Mouse (Mus musculus) neural tube, embryonic 14.5 days (tissue): ENCODE data around the gene Tmem14c. TPM values are rescaled to one million over a fixed set of nuclear protein-coding genes. Genes with fewer than 3 reads are reported as not detected.

Experiments
- ATAC-seq: fragments of 200-750 bp; cut with Nextera tagmentation; 2 replicates; pipeline ENCODE4 v1.8.0; 2017; ENCODE audit warnings: low read depth, mild to moderate bottlenecking, moderate TSS enrichment, moderate library complexity
- H3K27ac ChIP-seq: fragments of 300-500 bp; sonication (generic); 2 replicates; pipeline ENCODE4 v1.5.1; 2014; ENCODE audit warnings: low read depth, mild to moderate bottlenecking, control low read depth, low read length, moderate library complexity, mixed read lengths
- H3K27me3 ChIP-seq: fragments of 300-500 bp; sonication (generic); 2 replicates; pipeline ENCODE4 v1.6.1; 2014; ENCODE audit warnings: low read length; ENCODE audit not compliant: control insufficient read depth, insufficient read depth
- H3K36me3 ChIP-seq: fragments of 300-500 bp; sonication (generic); 2 replicates; pipeline ENCODE4 v1.6.1; 2014; ENCODE audit warnings: low read length, mixed read lengths; ENCODE audit not compliant: control insufficient read depth, insufficient read depth
- H3K4me1 ChIP-seq: fragments of 300-500 bp; sonication (generic); 2 replicates; pipeline ENCODE4 v1.6.1; 2014; ENCODE audit warnings: low read length; ENCODE audit not compliant: control insufficient read depth, insufficient read depth
- H3K4me2 ChIP-seq: fragments of 300-500 bp; sonication (generic); 2 replicates; pipeline ENCODE4 v1.6.1; 2014; ENCODE audit warnings: mild to moderate bottlenecking, low read depth, low read length, control low read depth
- H3K4me3 ChIP-seq: fragments of 300-500 bp; sonication (generic); 2 replicates; pipeline ENCODE4 v1.5.1; 2014; ENCODE audit warnings: low read depth, low read length, control low read depth, mixed read lengths
- H3K9ac ChIP-seq: fragments of 300-500 bp; sonication (generic); replicated peaks from 2 replicates; pipeline ENCODE4 v1.6.1; 2014; ENCODE audit warnings: low read depth, mild to moderate bottlenecking, control low read depth, low read length, mixed read lengths
- H3K9me3 ChIP-seq: fragments of 300-500 bp; sonication (generic); 2 replicates; pipeline ENCODE4 v1.6.1; 2016; ENCODE audit warnings: low read length; ENCODE audit not compliant: control insufficient read depth
- WGBS: fragments of 180-500 bp; shearing (Covaris S2); extraction: QIAGEN DNeasy Blood & Tissue Kit; methylation state at CpG from one replicate; pipeline ENCODE4 v1.1.7; 2014; 5-methylcytosine and 5-hydroxymethylcytosine counted together
- polyA plus RNA-seq: library from polyadenylated mRNA; unstranded; fragments of >200 nt; fragmentation: Nextera tagmentation; extraction: Ambion mirVana; gene quantifications from 2 replicates; pipeline ENCODE4 v1.2.1, GENCODE M21; 2014

Gene Tmem14c
- polyA plus RNA-seq, 1 experiment from 2014 or later, result 126 TPM

DNA sequence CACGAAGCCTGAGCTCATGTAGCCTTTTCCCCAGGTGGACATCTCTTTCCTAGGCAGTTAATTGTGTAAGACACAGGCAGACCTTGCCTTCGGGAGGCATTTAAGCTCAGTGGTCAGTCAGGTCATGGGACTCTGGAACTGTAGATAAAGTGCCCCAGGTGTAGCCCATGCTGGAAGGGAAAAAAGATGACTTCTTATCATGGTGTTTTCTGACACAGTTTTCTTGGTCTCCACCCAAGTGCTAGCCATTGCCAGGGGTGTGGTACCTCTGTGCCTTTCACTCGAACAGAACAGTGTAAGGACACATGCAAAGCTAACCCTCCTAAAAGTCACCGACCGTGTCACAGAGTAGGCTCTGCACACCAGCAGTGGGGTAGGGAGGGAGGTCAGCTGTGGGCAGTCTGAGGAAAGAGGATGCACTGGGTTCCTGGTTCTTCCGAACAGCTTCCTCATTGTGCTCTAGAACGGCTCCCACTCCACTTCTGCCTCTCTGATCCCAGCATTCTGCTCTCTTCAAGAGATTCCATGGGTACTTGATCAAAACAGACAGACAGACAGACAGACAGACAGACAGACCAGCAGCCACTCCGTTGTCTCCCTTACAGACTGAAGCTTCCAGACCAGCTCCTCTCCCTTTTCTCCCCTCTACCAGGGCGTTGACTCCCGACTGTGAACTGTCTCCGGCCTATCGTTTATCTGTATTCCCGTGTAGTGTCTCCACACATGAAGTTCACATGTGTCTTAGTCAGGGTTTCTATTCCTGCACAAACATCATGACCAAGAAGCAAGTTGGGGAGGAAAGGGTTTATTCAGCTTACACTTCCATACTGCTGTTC, 2.9 kb downstream of the Tmem14c start:
- no peak overlapping the region for H3K4me2 ChIP-seq
- WGBS, result 92% methylated on average over 13 of the region's 13 CpGs
- no peak for ATAC-seq
- H3K36me3 ChIP-seq, result 0 out of 2 replicates have a peak, but pooled peaks cover 3% of the 10 kb centered on the region
- no peak overlapping the region for H3K4me3 ChIP-seq
- H3K27ac ChIP-seq, result no peak overlapping the region
- H3K9me3 ChIP-seq, result no peaks in the 10 kb centered on the region
- H3K4me1 ChIP-seq, result peaks cover 16% of the 10 kb centered on the region
- no peaks in the 10 kb centered on the region for H3K27me3 ChIP-seq
- H3K9ac ChIP-seq, result no peak overlapping the region

DNA sequence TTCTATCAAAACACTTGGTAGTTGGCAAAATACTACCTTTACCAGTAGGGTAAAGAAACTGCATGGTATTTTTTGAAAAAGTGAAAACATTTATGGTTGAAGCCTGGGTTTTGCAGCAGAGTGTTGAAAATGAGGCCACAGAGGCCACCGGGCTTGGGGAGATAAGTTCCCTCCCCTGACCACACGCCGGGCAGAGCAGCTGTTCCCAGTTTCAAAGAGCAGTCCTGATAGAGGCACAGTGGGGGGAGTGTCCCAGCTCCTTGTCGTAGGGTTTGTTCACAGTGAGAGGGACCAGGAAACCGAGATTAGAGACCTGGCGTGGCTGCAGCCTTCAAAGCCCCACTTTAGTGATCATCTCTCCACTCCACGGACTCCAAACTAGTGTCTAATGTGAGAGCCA, 4.4 kb downstream of the Tmem14c start:
- no peak overlapping the region for H3K4me3 ChIP-seq
- H3K4me2 ChIP-seq, result no peak overlapping the region
- 0 out of 2 replicates have a peak, but pooled peaks cover 3% of the 10 kb centered on the region for H3K36me3 ChIP-seq
- no peak overlapping the region for H3K9ac ChIP-seq
- peaks cover 15% of the 10 kb centered on the region for H3K4me1 ChIP-seq
- H3K27me3 ChIP-seq, result no peaks in the 10 kb centered on the region
- no peak for ATAC-seq
- WGBS, result 86% methylated on average over 7 of the region's 7 CpGs
- no peak overlapping the region for H3K27ac ChIP-seq
- H3K9me3 ChIP-seq, result no peaks in the 10 kb centered on the region

DNA sequence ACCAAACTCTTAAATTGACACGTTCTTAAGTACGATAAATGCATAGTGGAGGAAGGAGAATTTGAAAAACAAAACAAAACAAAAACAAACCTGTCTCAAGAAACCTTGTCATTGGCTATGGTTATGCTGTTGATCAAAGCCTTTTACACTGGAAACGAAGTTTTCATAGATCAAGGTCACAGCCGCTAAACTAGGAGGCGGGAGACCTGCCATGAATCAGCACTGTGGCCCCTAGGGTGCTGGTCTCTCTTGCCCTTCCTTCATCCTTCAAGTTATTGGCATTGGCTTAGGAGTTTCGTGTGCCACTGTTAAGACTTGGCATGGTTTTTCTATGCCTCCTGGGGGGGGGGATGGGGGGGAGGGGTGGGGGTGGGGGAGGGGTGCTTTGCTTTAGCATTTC, 5.5 kb downstream of the Tmem14c start:
- no peak overlapping the region for H3K4me2 ChIP-seq
- WGBS, result 90% methylated on average over 6 of the region's 6 CpGs
- no peaks in the 10 kb centered on the region for H3K27me3 ChIP-seq
- H3K27ac ChIP-seq, result no peak overlapping the region
- H3K9me3 ChIP-seq, result no peaks in the 10 kb centered on the region
- H3K4me1 ChIP-seq, result peaks cover 11% of the 10 kb centered on the region
- H3K4me3 ChIP-seq, result no peak overlapping the region
- ATAC-seq, result no peak
- H3K36me3 ChIP-seq, result 0 out of 2 replicates have a peak, but pooled peaks cover 3% of the 10 kb centered on the region
- H3K9ac ChIP-seq, result no peak overlapping the region

DNA sequence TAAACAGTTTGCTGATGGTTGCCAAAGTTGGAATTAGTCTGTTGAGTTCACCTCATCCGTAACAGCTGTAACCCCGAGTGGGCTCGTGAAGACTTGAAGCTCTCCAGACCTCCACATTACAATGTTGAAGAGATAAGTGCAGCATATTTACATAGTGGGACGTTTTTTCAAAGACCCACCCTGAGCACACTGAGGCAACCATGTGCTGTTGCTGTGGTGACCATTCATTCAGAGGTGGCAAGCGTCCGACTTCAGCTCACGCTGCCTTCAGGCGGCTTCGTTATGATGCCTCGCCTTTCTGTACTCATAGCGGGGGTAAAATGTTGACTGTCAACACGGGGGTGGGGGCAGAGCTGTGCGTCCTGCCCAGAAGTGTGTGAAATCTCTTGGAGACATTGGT, 6.0 kb downstream of the Tmem14c start:
- H3K36me3 ChIP-seq, result 0 out of 2 replicates have a peak, but pooled peaks cover 3% of the 10 kb centered on the region
- H3K4me3 ChIP-seq, result no peak overlapping the region
- ATAC-seq, result no peak
- no peaks in the 10 kb centered on the region for H3K27me3 ChIP-seq
- H3K9ac ChIP-seq, result no peak overlapping the region
- no peak overlapping the region for H3K4me2 ChIP-seq
- WGBS, result 90% methylated on average over 13 of the region's 13 CpGs
- H3K9me3 ChIP-seq, result no peaks in the 10 kb centered on the region
- peaks cover 6% of the 10 kb centered on the region for H3K4me1 ChIP-seq
- H3K27ac ChIP-seq, result no peak overlapping the region

DNA sequence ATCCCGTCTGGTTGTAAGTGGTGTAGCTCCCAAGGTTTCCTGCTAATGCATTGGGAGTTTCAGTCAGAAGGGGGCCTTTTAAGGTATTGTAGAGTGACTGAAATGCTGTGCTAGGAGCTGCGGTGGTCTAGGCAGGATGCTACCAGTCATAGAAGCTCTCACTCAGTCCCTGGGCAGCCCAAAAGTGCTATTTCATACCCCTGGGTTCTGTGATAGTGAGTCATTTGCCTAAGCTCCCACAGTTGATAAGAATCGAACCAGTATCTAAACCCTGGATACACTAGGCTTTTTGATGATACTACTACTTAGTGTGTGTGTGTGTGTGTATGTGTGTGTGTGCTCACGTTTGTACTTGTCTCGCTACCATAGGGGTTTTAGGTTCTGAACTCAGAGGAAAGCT, 14.0 kb downstream of the Tmem14c start:
- ATAC-seq, result no peak
- Histone ChIP-seq H3K9ac (no peak overlapping the region), H3K4me3 (no peak overlapping the region), H3K27ac (no peak overlapping the region), H3K4me1 (no peaks in the 10 kb centered on the region), H3K27me3 (no peaks in the 10 kb centered on the region), H3K9me3 (no peaks in the 10 kb centered on the region), H3K36me3 (no peaks in the 10 kb centered on the region), H3K4me2 (no peak overlapping the region)
- WGBS, result 85% methylated on average over 5 of the region's 5 CpGs

DNA sequence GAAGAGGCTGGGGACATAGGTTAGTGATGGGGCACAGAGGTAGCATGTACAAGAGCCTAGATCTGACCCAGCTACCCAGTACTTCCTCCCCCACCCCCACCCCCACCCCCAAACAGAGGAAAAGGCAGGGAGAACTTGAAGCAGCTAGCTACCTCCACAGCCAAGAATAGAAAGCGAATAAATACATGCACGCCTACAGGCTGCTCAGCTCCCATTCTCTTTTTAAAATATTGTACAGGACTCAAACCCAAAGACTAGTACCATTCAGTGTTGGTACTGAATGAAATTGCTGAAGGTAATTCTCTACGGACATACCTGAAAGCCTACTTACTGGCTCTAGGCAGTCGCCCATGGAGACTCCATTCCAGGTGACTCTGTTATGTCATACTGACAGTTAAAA, 26.4 kb downstream of the Tmem14c start:
- Histone ChIP-seq H3K4me1 (no peaks in the 10 kb centered on the region), H3K9me3 (no peaks in the 10 kb centered on the region), H3K4me3 (no peak overlapping the region), H3K9ac (no peak overlapping the region), H3K36me3 (no peaks in the 10 kb centered on the region), H3K4me2 (no peak overlapping the region), H3K27ac (no peak overlapping the region), H3K27me3 (no peaks in the 10 kb centered on the region)
- no peak for ATAC-seq
- WGBS, result 97% methylated on average over 4 of the region's 4 CpGs

DNA sequence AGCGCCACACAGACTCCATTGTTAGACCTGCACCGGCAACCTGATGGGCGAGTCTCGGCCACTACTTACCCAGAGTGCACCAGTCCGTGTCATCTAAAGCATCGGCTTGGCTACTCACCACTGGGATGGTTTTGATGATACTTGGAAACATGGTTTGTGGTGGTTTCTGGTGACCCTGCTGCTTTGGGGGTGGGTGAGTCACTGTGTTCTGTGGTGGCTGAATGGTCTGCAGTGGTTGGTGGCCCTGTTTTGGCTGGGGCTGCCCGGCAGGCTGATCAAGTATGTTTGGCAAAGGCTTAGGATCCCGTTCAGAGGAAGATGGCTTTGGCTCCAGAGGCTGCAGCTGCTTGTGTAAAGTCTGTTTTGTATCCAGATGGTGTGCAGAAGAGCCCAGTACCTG, 29.8 kb downstream of the Tmem14c start:
- Histone ChIP-seq H3K4me2 (no peak overlapping the region), H3K27me3 (no peaks in the 10 kb centered on the region), H3K4me3 (no peak overlapping the region), H3K9me3 (no peaks in the 10 kb centered on the region), H3K9ac (no peak overlapping the region), H3K36me3 (no peaks in the 10 kb centered on the region), H3K27ac (no peak overlapping the region), H3K4me1 (no peaks in the 10 kb centered on the region)
- whole genome bisulfite sequencing, result 91% methylated on average over 8 of the region's 8 CpGs
- ATAC-seq, result no peak

DNA sequence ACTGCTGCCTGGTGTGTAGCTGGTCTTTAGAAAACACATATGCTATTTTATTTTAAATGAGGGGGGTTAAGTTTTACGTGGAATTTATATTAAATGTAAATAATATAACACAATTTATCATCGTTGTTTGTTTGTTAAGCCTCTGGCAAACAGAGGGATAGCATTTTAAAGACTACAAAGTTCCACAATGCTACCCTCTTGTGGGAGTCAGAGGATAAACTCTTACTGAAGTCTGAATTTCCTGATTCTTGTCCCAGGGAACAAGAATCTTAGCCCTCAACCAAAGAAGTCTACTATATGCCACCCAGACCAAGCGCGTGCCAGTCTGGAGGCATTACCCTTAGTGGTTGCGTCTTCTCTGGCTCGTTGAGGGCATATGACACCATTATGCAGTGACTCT, 31.2 kb downstream of the Tmem14c start:
- Histone ChIP-seq H3K4me1 (no peaks in the 10 kb centered on the region), H3K27me3 (no peaks in the 10 kb centered on the region), H3K27ac (no peak overlapping the region), H3K9me3 (no peaks in the 10 kb centered on the region), H3K36me3 (no peaks in the 10 kb centered on the region), H3K9ac (no peak overlapping the region), H3K4me3 (no peak overlapping the region), H3K4me2 (no peak overlapping the region)
- no peak for ATAC-seq
- WGBS, result 85% methylated on average over 6 of the region's 6 CpGs

DNA sequence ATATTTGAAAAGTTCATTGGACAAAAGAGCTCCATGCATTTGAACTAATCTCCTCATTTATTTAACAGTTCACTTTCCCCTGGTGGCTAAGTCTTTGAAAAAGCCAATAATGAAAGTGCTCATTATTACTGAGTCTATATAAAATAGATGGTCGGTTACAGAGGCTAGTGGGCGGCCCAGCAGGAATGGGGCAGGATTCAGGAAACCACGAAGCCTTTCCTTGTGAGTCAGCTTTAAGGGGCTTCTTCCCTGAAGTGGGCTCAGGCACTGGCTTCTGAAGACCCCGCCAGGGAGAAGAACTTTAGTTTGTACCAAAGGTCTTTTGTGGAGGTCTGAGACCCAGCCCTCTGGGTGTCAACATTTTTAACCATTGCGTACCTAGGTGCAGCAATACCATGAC, 35.9 kb downstream of the Tmem14c start:
- no peak overlapping the region for H3K4me2 ChIP-seq
- no peaks in the 10 kb centered on the region for H3K27me3 ChIP-seq
- no peaks in the 10 kb centered on the region for H3K9me3 ChIP-seq
- no peak overlapping the region for H3K4me3 ChIP-seq
- WGBS, result 64% methylated on average over 5 of the region's 5 CpGs
- H3K27ac ChIP-seq, result no peak overlapping the region
- no peak for ATAC-seq
- H3K4me1 ChIP-seq, result no peaks in the 10 kb centered on the region
- H3K36me3 ChIP-seq, result no peaks in the 10 kb centered on the region
- H3K9ac ChIP-seq, result no peak overlapping the region
